Mouse (Mus musculus) megakaryocyte, embryonic 14.5 days (primary cell): Measurements from ENCODE around the gene Cnot8.

Experiments used
- FLI1 ChIP-seq: IDR thresholded peaks from 2 replicates; pipeline ENCODE4 v1.6.1; 2012; ENCODE audit warnings: low read length, inconsistent platforms, mixed read lengths
- GATA1 ChIP-seq: IDR thresholded peaks from 3 replicates; pipeline ENCODE4 v1.6.1; 2012; ENCODE audit warnings: mixed read lengths, low read length, inconsistent platforms, borderline replicate concordance

- no peak for TF ChIP-seq GATA1
- no peak for TF ChIP-seq FLI1
Measured at GRCm38 (mm10) chr11:58117044-58117652, 13.2 kb downstream of the Cnot8 start.
